Mouse (Mus musculus) ovary, postnatal 14 days (tissue): ENCODE results near the gene Ablim1.

Experiments
- DNase-seq: peaks from one replicate; pipeline ENCODE4 v3.0.0; 2022; ENCODE audit warnings: low spot score

Gene Ablim1

DNA sequence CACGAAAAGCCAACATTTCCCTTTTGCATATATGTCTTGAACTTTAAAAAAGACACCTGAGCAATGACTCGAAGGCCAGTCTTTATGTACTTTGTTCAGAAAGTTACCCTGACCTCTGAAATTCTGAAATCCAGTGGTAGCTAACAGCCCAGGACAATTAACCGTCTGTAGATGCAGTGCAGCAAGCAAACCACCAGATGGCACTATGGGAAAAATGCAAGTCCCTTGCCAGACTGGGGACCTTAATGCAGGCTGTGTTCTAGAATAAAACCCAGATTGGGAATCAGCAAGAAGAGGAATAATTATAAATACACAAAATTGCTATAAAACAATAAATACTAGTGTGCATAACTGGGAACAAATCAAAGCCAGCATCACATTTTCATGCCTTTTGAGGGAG lies 248.4 kb downstream of the Ablim1 start:
- DNase-seq: peak; percentile 71

DNA sequence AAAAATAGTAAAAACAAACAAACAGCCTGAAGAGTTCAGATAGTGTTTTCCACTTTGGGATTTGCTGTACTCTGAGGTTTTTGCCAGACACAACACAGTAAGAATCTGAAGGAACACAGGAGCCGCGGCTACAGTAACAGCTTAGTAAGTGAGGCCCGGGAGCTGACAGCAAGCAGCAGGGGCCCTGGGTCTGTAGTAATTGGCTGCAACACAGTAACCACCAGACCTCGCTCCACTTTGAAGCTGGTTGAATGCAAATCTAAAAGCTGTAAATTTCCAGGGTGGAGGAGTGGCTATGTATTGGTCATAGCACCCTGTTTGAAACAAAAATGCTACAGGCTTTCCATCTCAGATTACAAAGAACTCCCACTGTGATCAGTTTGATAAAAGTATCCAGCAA lies 252.0 kb downstream of the Ablim1 start:
- no peak for DNase-seq

DNA sequence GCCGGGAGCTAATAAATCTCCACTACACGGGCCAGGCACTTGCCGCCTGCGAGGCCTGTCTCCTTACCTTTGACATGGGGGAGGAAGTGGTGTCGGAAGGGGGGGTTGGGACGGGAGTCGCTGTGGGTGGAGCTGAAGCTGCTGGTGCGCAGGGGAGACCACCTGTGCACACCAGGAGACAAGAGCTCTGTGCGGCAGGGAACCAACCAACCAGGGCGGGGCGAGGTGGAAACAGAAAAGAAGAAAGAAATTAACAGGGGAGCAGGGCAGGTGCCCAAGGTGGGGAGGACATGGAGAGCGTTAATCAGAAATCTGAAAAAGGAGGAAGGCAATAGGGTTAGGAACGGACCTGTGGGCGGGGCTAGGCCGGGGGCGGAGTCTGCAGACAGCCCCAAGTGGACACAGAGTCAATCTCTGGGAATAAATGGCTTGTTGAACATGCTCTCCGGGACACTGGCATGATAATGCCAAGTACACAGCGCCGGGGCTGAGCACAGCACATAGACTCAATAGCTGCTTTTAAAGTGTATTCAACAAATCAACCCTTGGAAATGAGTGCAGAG lies 255.6 kb downstream of the Ablim1 start:
- DNase-seq: no peak

DNA sequence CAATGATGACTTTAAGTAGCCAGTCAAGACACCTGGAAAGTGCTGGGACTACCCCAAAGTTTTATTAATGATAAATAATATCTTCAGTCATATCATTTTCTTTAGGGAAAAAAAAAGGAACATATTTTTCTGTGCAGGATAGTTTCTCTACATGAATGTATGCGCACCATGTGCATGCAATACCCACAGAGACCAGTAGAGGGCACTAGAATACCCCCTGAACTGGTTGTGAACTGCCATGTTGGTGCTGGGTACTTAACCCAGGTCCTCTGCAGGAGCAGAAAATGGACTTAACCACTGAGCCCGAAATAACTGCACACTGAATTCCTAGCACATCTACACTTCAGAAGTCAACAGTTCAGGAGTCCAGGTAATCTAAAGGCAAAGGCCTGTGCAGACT lies 257.2 kb downstream of the Ablim1 start:
- DNase-seq: no peak

- no peak for DNase-seq
Measured at GRCm38 (mm10) chr19:57055215-57056120, 259.3 kb downstream of the Ablim1 start.

- no peak for DNase-seq
Measured at GRCm38 (mm10) chr19:57052959-57053358, 261.8 kb downstream of the Ablim1 start.

GRCm38 (mm10) chr19:57052016-57052415 lies 262.7 kb downstream of the Ablim1 start:
- no peak for DNase-seq

DNA sequence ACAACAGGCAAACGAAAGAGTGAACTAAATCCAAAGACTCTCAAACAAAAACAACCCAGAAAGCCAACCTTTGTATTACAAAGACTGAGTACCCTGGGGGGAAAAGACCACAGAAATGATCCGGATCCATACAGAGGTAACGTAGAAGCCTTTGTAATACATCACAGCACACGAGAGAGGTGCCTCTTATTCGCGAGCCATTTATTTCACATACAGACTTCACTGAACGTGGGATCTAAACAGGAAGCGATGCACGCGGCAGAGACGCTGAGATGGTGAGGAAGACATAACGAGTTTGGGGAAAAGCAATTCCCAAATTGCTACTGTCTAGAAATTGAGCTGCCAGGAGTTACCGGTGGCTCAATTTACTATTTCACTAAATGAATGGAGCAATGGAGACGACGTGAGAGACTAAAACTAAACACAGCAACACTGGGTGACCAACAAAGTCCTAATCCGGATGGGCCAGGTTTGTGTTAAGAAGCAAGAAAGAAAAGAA lies 265.1 kb downstream of the Ablim1 start:
- DNase-seq: no peak

- no peak for DNase-seq
Measured at GRCm38 (mm10) chr19:57047671-57048320, 266.9 kb downstream of the Ablim1 start.

GRCm38 (mm10) chr19:57039258-57039657 lies 275.5 kb downstream of the Ablim1 start:
- peak; percentile 13 for DNase-seq

- DNase-seq: no peak
Measured at GRCm38 (mm10) chr19:57036860-57037259, 277.9 kb downstream of the Ablim1 start.

DNA sequence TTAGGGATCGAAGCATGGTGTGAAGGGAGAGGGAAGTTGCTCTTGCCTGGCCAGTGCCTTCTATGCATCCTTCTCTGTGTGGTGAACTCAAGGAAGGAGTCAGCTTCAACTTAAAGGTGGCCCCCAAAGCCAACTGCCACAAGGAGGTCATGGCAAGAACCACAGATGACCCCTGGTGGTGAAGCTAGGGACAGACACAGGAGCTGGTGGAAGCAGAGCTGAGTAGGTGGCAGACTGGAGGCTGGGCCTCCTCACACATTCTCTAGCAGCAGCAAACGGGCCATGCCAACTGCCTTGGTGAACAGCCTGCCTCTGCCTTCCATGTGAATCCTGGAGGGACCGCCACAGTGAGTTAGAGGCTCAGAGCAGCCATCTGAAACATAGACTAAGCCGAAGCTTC lies 283.1 kb downstream of the Ablim1 start:
- DNase-seq: peak; percentile 56

DNA sequence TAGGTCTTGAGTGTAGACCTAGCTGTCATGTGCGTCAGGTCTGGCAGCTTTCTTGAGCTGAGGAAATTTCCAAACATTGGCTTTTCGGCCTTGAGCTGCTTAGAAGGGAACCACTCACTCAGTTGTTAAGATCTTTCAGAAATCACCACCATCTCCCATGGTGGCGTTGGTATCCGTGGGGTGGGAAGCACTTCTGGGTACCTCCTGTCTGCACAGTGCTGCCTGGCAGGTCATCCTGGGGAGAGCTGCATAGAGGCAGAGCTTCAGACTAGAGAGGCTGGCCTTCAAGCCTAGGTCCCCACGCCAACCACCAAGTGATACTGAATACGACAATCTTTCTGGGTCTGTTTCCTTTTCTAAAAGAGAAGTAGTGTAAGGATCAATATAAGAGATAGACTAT lies 285.3 kb downstream of the Ablim1 start:
- no peak for DNase-seq

- no peak for DNase-seq
Measured at GRCm38 (mm10) chr19:57028327-57029179, 286.2 kb downstream of the Ablim1 start.

GRCm38 (mm10) chr19:57026501-57026900 lies 288.2 kb downstream of the Ablim1 start:
- no peak for DNase-seq

GRCm38 (mm10) chr19:57017785-57018179 lies 296.9 kb downstream of the Ablim1 start:
- DNase-seq: no peak

GRCm38 (mm10) chr19:57016995-57017784 lies 297.5 kb downstream of the Ablim1 start:
- DNase-seq: no peak

DNA sequence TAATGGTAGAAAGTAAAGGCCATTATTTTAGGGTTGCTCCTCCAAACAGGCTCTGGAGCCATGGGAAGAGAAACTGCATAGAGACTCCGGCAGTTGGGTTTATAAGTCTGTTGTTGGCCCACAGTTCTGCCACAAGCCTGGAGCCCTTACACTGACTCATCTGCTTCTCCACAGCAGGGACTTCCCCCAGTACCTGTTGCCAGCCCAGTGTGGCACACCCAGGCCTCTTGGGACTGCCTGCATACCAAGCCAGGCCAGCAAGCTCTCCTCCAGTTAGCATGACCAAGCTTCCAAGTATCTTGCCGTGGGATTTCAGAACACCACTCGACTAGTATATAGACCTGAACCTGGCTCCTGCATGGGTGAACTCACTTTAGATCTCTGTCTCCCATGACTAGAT lies 299.9 kb downstream of the Ablim1 start:
- DNase-seq: no peak

DNA sequence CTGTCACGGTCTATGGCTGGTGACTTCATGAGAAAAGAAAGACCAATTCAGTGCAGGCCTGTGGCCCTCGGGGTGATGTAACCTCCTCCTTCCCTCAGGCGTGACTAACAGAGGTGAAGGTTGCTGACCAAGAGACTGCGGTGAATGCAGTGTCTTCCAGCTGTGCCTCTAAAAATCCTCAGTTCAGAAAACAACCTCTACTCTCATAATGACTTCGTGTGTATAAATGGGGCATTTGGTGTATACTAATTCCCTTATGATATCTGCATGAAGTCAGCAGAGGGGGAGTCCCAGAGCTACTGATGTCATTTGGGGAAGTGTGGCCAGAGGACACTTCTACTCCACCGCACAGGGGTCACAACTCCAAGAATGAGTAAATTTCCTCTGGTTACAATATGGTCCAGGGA lies 301.4 kb downstream of the Ablim1 start:
- no peak for DNase-seq

DNA sequence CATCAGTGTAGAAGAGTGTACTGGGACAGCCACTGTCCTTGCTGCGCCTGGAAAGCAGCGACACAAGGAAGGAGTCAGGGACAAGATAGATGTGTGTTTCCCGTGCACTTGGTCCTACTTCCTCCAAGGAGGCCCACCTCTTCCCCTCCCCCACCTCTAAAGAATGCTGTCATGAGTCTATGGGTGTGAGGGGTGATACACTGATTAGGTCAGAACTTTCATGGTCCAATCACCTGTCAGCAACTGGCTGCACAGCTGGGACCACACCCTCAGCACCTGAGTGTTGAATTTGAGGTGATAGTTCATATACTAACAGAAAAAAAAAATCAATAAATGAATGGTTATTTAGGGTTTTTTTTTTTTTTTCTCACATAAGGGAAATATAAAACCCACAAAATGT lies 302.7 kb downstream of the Ablim1 start:
- no peak for DNase-seq

DNA sequence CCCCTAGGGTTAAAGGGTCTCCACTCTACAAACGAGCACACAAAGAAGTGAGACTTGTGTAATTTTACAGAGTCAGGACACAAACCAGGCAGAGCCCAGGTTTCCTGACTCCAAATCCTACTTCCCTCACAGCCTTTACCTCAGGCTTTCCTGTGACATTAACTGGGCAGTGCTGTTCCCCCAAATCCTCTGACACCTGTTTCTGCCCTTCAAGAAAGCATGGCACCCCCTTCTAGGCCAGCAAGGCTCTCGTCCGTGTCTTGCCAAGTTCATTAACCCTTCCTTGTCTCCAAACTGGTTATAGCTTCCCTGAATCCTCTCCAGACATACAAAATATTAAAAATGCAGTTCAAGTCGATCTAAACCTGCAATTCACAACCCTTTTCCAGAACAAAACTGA lies 304.7 kb downstream of the Ablim1 start:
- DNase-seq: no peak
